ENCODE assay signal across 10 mouse cellular contexts in the genomic region with DNA sequence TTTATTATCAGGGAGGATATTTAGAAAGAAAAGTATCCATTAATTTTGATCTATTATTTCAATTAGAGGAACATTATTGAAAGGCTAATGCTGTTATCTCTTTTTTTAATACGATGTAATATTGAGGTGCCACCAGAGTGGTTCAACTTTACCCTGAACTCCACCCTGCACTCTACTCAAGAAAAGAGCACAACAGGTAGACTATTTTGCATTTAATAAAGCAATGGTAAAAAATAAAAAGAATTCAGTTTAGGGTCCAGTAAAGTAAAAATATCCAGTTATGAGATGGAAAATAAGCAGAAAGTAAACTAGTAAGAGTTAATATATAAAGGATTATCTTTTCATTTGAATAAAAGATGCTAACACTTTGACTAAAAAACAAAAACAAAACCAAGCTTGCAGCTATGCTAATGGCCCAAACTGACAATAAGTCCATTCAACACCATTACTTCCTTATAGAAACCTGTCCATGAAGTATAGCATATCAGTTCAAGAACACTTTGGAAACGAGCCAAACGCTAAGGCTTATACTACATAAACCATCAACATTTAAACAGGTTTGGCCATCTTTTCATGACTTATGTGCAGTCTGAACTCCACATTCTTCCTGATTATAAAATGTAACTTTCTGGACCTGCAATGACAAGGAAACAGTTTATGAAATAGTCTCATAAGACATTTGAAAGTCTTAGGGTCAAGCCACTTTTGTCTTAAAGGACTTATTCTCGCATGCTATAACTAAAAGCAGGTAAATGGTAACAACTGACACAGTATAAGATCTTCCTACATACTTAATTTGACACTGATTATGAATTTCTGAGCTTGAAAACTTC. TPM values are rescaled to one million over a fixed set of nuclear protein-coding genes. Genes with fewer than 3 reads are reported as not detected.
DNase-seq lines count a peak whose midpoint lies in the region; ATAC-seq and TF ChIP-seq lines count a peak whose summit lies in the region.
"Had no signal": no experiment of that assay in that cellular context is flagged by ENCODE, and none has a peak within 500 bp of the region (broad histone marks: within the 10 kb centered on the region; RNA-seq: fewer than 3 reads in every experiment).

No protein-coding gene starts in this region.

- no peak overlapping the region for H3K9ac ChIP-seq in neural tube, embryonic 14.5 days (replicated peaks; ENCODE audit: low read depth, low read length)

- no peak for DNase-seq in layer of hippocampus, adult 2 months (ENCODE audit: low spot score in 2 of 2)
- no peak for DNase-seq in layer of hippocampus, adult 18-20 months (ENCODE audit: low spot score in 2 of 2)
- no peak for DNase-seq in forebrain, embryonic 10.5 days (ENCODE audit: extremely low spot score, low spot score)
- DNase-seq in large intestine, adult 2 months (ENCODE audit: low read depth, low spot score) = peak; percentile 53
- no peak for DNase-seq in kidney, adult 2 months
- no peak for DNase-seq in embryo, embryonic 10 days (ENCODE audit: low spot score)
- DNase-seq: adrenal gland, adult 8-10 months; cerebellum, adult 9-11 months had no signal

- no peaks in the 10 kb centered on the region for H3K27me3 ChIP-seq in forebrain, embryonic 10.5 days (ENCODE audit: poor library complexity, severe bottlenecking)
- no peaks in the 10 kb centered on the region for H3K27me3 ChIP-seq in neural tube, embryonic 14.5 days (ENCODE audit: control insufficient read depth, insufficient read depth, low read length)
- peaks cover under 1% of the 10 kb centered on the region; the same call in 1 of the 2 replicates for H3K27me3 ChIP-seq in kidney, adult 2 months (replicated peaks; ENCODE audit: control insufficient read depth, insufficient read depth, low read length)

- no peak for TF ChIP-seq CTCF in layer of hippocampus, adult 2 months (conservative IDR thresholded peaks at IDR 0.05)
- TF ChIP-seq CTCF in kidney, adult 2 months (conservative IDR thresholded peaks at IDR 0.05; ENCODE audit: insufficient read depth, insufficient read length, low read depth, low read length) = no peak

- H3K9me3 ChIP-seq in forebrain, embryonic 10.5 days = no peaks in the 10 kb centered on the region
- no peaks in the 10 kb centered on the region for H3K9me3 ChIP-seq in neural tube, embryonic 14.5 days (ENCODE audit: control insufficient read depth, low read length)

- H3K4me3 ChIP-seq in layer of hippocampus, adult 2 months = peak overlapping the region; percentile 81
- peak overlapping the region; percentile 86 for H3K4me3 ChIP-seq in forebrain, embryonic 10.5 days
- peak overlapping the region; percentile 84 for H3K4me3 ChIP-seq in neural tube, embryonic 14.5 days (ENCODE audit: low read depth, low read length)
- no peak overlapping the region for H3K4me3 ChIP-seq in kidney, adult 2 months (ENCODE audit: insufficient read depth, low read depth, low read length)

- peak overlapping the region; percentile 33; the same call in 1 of the 2 replicates for H3K27ac ChIP-seq in layer of hippocampus, adult 2 months
- no peak overlapping the region for H3K27ac ChIP-seq in forebrain, embryonic 10.5 days
- H3K27ac ChIP-seq in neural tube, embryonic 14.5 days (ENCODE audit: low read depth, low read length) = no peak overlapping the region
- no peak overlapping the region for H3K27ac ChIP-seq in kidney, adult 2 months (ENCODE audit: insufficient read depth, low read depth, low read length)
- H3K27ac ChIP-seq: kidney, postnatal 0 days had no signal

- peaks cover 11% of the 10 kb centered on the region for H3K4me1 ChIP-seq in forebrain, embryonic 10.5 days
- peaks cover 10% of the 10 kb centered on the region; the same call in 1 of the 2 replicates for H3K4me1 ChIP-seq in neural tube, embryonic 14.5 days (ENCODE audit: control insufficient read depth, insufficient read depth, low read length)
- H3K4me1 ChIP-seq in kidney, adult 2 months (ENCODE audit: control insufficient read depth, insufficient read depth, low read length) = 0 out of 2 replicates have a peak, but pooled peaks cover 1% of the 10 kb centered on the region

- H3K4me2 ChIP-seq in neural tube, embryonic 14.5 days (ENCODE audit: low read depth, low read length) = peak overlapping the region; percentile 51

- WGBS in forebrain, embryonic 10.5 days = 96% methylated on average over 4 of the region's 4 CpGs
- WGBS in large intestine, adult 2 months = 50% methylated on average over 4 of the region's 4 CpGs
- 80% methylated on average over 4 of the region's 4 CpGs for WGBS in neural tube, embryonic 14.5 days
- 83% methylated on average over 4 of the region's 4 CpGs for WGBS in kidney, adult 2 months

- H3K36me3 ChIP-seq in forebrain, embryonic 10.5 days (replicated peaks) = peaks cover 63% of the 10 kb centered on the region
- peaks cover 16% of the 10 kb centered on the region for H3K36me3 ChIP-seq in neural tube, embryonic 14.5 days (ENCODE audit: control insufficient read depth, insufficient read depth, low read length)
- H3K36me3 ChIP-seq in kidney, adult 2 months (ENCODE audit: control insufficient read depth, insufficient read depth, low read length) = no peaks in the 10 kb centered on the region

- no peak for ATAC-seq in neural tube, embryonic 14.5 days (ENCODE audit: low read depth)

- no peak for TF ChIP-seq POLR2A in kidney, adult 2 months (IDR thresholded peaks at IDR 0.05; ENCODE audit: low read depth, low read length)

RNA-seq across cellular contexts. Expression of a gene that starts 4.6 kb away (rescaled TPM):
- total RNA-seq in layer of hippocampus, adult 2 months (2021) = 10 to 100 TPM; 92.0 to 98.1 TPM
- 10 to 100 TPM; 77.4 to 88.5 TPM for total RNA-seq in layer of hippocampus, adult 18-20 months (2021)
- polyA plus RNA-seq in forebrain, embryonic 10.5 days (2016; fragmentation: Nextera tagmentation; extraction: Ambion mirVana) = 128 and 131 TPM in 2 replicates
- polyA plus RNA-seq in large intestine, adult 2 months (2012; rRNA removed) = 9.2 and 14.8 TPM in 2 replicates
- 303 and 307 TPM in 2 replicates for polyA plus RNA-seq in neural tube, embryonic 14.5 days (2014; fragmentation: Nextera tagmentation; extraction: Ambion mirVana)
- polyA plus RNA-seq in kidney, adult 2 months (2012; rRNA removed) = 14.4 and 15.3 TPM in 2 replicates
